Mouse (Mus musculus) stomach, embryonic 14.5 days (tissue): ENCODE measurements around the gene Ywhae. TPM values are rescaled to one million over a fixed set of nuclear protein-coding genes. Genes with fewer than 3 reads are reported as not detected.
A peak's percentile ranks its signal among the peaks of the same experiment; 100 is the strongest.
"Not testable (repeated sequence)": the region's sequence is repeated elsewhere in the genome, so short reads cannot be mapped to it uniquely, and the experiment has no call there.

ENCODE experiments used
- ATAC-seq: fragments of 200-750 bp; cut with Nextera tagmentation; 2 replicates; pipeline ENCODE4 v1.8.0; 2017; ENCODE audit warnings: low read depth, moderate TSS enrichment; ENCODE audit not compliant: insufficient number of reproducible peaks, insufficient read depth, low FRiP score
- H3K27ac ChIP-seq: fragments of 300-500 bp; sonication (generic); 2 replicates; pipeline ENCODE4 v1.5.1; 2014; ENCODE audit warnings: mild to moderate bottlenecking, low read length, moderate library complexity, mixed read lengths
- H3K27me3 ChIP-seq: fragments of 300-500 bp; sonication (generic); 2 replicates; pipeline ENCODE4 v1.6.1; 2014; ENCODE audit warnings: low read length, control low read depth, mixed read lengths; ENCODE audit not compliant: control insufficient read depth, insufficient read depth
- H3K36me3 ChIP-seq: fragments of 300-500 bp; sonication (generic); 2 replicates; pipeline ENCODE4 v1.6.1; 2014; ENCODE audit warnings: mild to moderate bottlenecking, control low read depth, low read length, moderate library complexity, mixed read lengths; ENCODE audit not compliant: control insufficient read depth, insufficient read depth
- H3K4me1 ChIP-seq: fragments of 300-500 bp; sonication (generic); 2 replicates; pipeline ENCODE4 v1.6.1; 2014; ENCODE audit warnings: low read length, control low read depth, mixed read lengths; ENCODE audit not compliant: control insufficient read depth, insufficient read depth
- H3K4me2 ChIP-seq: fragments of 300-500 bp; sonication (generic); replicated peaks from 2 replicates; pipeline ENCODE4 v1.6.1; 2014; ENCODE audit warnings: low read depth, low read length, control low read depth
- H3K4me3 ChIP-seq: fragments of 300-500 bp; sonication (generic); 2 replicates; pipeline ENCODE4 v1.5.1; 2014; ENCODE audit warnings: low read depth, low read length, control low read depth
- H3K9ac ChIP-seq: fragments of 300-500 bp; sonication (generic); replicated peaks from 2 replicates; pipeline ENCODE4 v1.6.1; 2014; ENCODE audit warnings: low read depth, mild to moderate bottlenecking, control low read depth, low read length, moderate library complexity, mixed read lengths
- H3K9me3 ChIP-seq: fragments of 300-500 bp; sonication (generic); 2 replicates; pipeline ENCODE4 v1.6.1; 2016; ENCODE audit warnings: low read depth, low read length, control low read depth; ENCODE audit not compliant: control insufficient read depth
- WGBS: fragments of 180-500 bp; shearing (Covaris S2); extraction: QIAGEN DNeasy Blood & Tissue Kit; methylation state at CpG from one replicate; pipeline ENCODE4 v1.1.7; 2014; 5-methylcytosine and 5-hydroxymethylcytosine counted together
- polyA plus RNA-seq: library from polyadenylated mRNA; unstranded; fragments of >200 nt; fragmentation: Nextera tagmentation; extraction: Ambion mirVana; gene quantifications from 2 replicates; pipeline ENCODE4 v1.2.1, GENCODE M21; 2014

Ywhae gene
- polyA plus RNA-seq, 1 experiment from 2014 or later, result 887 TPM

DNA sequence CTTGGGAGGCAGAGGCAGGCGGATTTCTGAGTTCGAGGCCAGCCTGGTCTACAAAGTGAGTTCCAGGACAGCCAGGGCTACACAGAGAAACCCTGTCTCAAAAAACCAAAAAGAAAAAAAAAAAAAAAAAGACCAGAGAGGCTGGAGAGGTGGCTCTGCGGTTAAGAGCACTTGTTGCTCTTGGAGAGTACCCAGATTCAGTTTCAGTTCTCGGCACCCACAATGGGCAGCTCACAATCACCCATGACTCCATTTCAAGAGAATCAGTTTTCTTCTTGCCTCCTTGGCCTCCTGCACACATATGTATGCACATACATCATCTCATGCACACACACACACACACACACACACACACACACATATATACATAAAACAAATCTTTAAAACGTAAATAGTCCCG, 5.0 kb upstream of the Ywhae start:
- not testable (repeated sequence) for H3K9ac ChIP-seq, H3K4me2 ChIP-seq, H3K4me1 ChIP-seq, H3K27ac ChIP-seq, H3K4me3 ChIP-seq, H3K36me3 ChIP-seq, H3K27me3 ChIP-seq, ATAC-seq, H3K9me3 ChIP-seq
- 94% methylated on average over 6 of the region's 6 CpGs for WGBS

DNA sequence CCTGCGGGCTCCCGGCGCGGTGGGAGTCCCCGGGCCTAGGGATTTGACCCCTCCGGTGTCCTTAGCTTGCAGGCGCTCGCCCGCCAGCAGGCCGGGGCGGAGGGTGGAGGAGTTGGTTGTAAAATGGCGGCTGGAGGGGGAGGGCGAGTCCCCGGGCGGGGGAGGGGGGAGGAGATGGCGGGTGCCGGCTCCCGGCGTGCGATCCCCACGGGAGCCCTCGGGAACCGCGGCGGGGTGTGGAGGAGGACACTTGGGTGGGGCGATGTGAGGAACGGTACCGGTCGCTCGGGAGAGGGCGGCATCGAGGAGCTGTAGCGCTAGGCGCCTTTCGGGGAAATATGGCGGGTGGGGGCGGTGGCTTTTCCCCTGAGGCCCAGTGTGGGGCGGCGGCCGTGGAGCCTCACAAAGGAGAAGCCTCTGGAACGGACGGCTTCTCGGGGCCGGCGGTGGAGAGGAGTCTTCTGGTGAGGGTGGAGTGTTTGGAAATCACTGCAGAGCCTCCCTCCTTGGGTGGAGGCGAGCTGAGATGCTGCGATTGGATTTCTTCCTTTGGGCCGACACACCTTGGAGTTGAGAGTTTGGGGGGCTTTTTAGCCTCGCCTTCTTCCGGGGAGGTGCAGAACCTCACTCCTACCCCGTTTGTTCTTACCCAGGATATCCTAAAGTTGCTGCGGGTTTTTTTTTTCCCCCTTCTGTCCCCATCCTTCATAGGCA, 715 bp downstream of the Ywhae start:
- Histone ChIP-seq H3K4me2 (peak overlapping the region; percentile 89), H3K4me3 (peak overlapping the region; percentile 97), H3K27me3 (no peaks in the 10 kb centered on the region), H3K9me3 (no peaks in the 10 kb centered on the region), H3K27ac (peak overlapping the region; percentile 94), H3K36me3 (peaks cover 4% of the 10 kb centered on the region; the same call in 1 of the 2 replicates), H3K9ac (peak overlapping the region; percentile 99), H3K4me1 (peaks cover 18% of the 10 kb centered on the region)
- peak; percentile 39; the same call in 1 of the 2 replicates for ATAC-seq
- WGBS, result 1% methylated on average over 51 of the region's 52 CpGs

DNA sequence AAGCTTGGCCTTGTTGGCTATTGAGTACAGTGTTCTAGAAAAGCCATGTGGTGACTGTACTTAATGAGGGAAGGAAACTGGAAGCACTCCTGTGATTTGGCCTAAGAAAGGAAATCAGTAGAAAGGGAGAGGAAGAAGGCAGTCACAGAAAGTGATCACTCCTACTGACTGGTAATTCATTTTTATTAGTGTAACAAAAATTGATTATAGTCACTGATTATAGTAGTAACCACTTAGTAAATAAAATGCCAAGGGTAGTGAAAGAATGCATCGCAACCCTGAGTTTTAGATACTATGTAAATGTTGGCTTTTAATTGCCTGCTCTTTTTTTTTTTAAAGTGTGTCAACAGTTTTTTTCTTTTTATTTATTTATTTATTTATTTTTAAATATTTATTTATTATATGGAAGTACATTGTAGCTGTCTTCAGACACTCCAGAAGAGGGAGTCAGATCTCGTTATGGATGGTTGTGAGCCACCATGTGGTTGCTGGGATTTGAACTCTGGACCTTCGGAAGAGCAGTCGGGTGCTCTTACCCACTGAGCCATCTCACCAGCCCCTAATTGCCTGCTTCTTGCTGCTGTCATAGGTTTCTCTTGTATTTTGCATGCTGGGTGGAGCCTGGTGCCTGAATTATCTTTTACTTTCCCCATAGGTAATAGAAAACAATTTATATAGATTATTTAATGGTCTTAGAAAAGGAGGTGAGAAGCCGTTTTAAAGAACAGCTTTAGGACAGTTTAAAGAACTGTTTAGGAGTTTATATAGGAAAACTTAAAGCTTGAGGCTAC, 3.0 kb downstream of the Ywhae start:
- WGBS, result 68% methylated on average over 5 of the region's 5 CpGs
- H3K4me2 ChIP-seq, result peak overlapping the region; percentile 89
- no peak for ATAC-seq
- no peaks in the 10 kb centered on the region for H3K27me3 ChIP-seq
- no peak overlapping the region for H3K9ac ChIP-seq
- H3K36me3 ChIP-seq, result peaks cover 7% of the 10 kb centered on the region; the same call in 1 of the 2 replicates
- H3K4me1 ChIP-seq, result peaks cover 21% of the 10 kb centered on the region
- H3K4me3 ChIP-seq, result peak overlapping the region; percentile 97; the same call in 1 of the 2 replicates
- H3K27ac ChIP-seq, result no peak overlapping the region
- no peaks in the 10 kb centered on the region for H3K9me3 ChIP-seq

- Histone ChIP-seq H3K27ac (no peak overlapping the region), H3K4me2 (no peak overlapping the region)
Measured at GRCm38 (mm10) chr11:75736978-75737377, 4.3 kb downstream of the Ywhae start.

GRCm38 (mm10) chr11:75737806-75738476, 5.3 kb downstream of the Ywhae start:
- Histone ChIP-seq H3K27ac (no peak overlapping the region), H3K4me2 (no peak overlapping the region), H3K9ac (no peak overlapping the region), H3K36me3 (peaks cover 7% of the 10 kb centered on the region; the same call in 1 of the 2 replicates), H3K9me3 (no peaks in the 10 kb centered on the region), H3K4me1 (peaks cover 18% of the 10 kb centered on the region), H3K4me3 (no peak overlapping the region), H3K27me3 (no peaks in the 10 kb centered on the region)
- no peak for ATAC-seq
- 57% methylated on average over 2 of the region's 2 CpGs for WGBS

More at GRCm38 (mm10) chr11:75736978-75737377, 4.3 kb downstream of the Ywhae start:
- peaks cover 21% of the 10 kb centered on the region for H3K4me1 ChIP-seq
- peaks cover 7% of the 10 kb centered on the region; the same call in 1 of the 2 replicates for H3K36me3 ChIP-seq
- H3K9ac ChIP-seq, result no peak overlapping the region
- H3K9me3 ChIP-seq, result no peaks in the 10 kb centered on the region
- H3K27me3 ChIP-seq, result no peaks in the 10 kb centered on the region
- 49% methylated on average over 3 of the region's 3 CpGs for WGBS
- H3K4me3 ChIP-seq, result no peak overlapping the region
- no peak for ATAC-seq

DNA sequence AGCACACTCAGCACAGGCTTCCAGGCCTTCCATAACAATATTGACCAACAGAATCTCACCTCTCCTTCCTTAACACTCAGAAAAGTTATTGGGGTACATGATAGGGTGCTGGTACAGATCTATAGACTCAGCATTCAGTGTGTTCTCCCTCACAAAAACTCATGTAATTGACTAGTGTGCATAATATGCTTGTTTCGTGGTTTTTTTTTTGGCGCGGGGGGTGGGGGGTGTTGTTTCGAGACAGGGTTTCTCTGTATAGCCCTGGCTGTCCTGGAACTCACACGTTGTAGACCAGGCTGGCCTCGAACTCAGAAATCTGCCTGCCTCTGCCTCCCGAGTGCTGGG, 5.8 kb downstream of the Ywhae start:
- no peak overlapping the region for H3K4me3 ChIP-seq
- H3K9ac ChIP-seq, result no peak overlapping the region
- 95% methylated on average over 7 of the region's 7 CpGs for WGBS
- no peak for ATAC-seq
- no peak overlapping the region for H3K27ac ChIP-seq
- H3K4me1 ChIP-seq, result peaks cover 18% of the 10 kb centered on the region
- H3K27me3 ChIP-seq, result no peaks in the 10 kb centered on the region
- no peaks in the 10 kb centered on the region for H3K9me3 ChIP-seq
- peaks cover 7% of the 10 kb centered on the region; the same call in 1 of the 2 replicates for H3K36me3 ChIP-seq
- H3K4me2 ChIP-seq, result no peak overlapping the region

DNA sequence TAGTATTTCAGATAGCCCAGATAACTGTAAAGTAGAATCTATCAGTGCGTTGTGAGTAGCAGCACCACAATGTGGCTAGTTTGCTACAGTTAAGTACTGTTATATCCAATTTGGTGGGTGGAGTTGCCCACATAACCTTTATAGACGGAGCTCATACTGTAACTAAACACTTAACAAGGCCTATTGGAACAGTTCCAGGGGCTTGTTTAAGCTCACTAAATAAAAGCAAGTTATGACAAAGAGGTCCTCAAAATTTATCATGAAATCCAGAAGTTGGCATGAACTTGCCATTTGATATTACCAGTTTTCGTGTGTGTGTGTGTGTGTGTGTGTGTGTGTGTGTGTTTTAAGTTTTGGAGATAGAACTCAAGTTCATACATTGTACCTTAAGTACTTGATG, 7.5 kb downstream of the Ywhae start:
- Histone ChIP-seq H3K4me3 (no peak overlapping the region), H3K36me3 (peaks cover 7% of the 10 kb centered on the region; the same call in 1 of the 2 replicates), H3K4me1 (peaks cover 18% of the 10 kb centered on the region), H3K9ac (no peak overlapping the region), H3K27ac (no peak overlapping the region), H3K4me2 (no peak overlapping the region), H3K27me3 (no peaks in the 10 kb centered on the region), H3K9me3 (no peaks in the 10 kb centered on the region)
- 61% methylated on average over 3 of the region's 3 CpGs for WGBS
- no peak for ATAC-seq

- ATAC-seq, result no peak; the same call in 1 of the 2 replicates
- H3K27ac ChIP-seq, result no peak overlapping the region
- H3K4me3 ChIP-seq, result no peak overlapping the region
- H3K4me2 ChIP-seq, result no peak overlapping the region
- peaks cover 9% of the 10 kb centered on the region; the same call in 1 of the 2 replicates for H3K4me1 ChIP-seq
- no peaks in the 10 kb centered on the region for H3K9me3 ChIP-seq
- 67% methylated on average over 3 of the region's 3 CpGs for WGBS
- no peak overlapping the region for H3K9ac ChIP-seq
- H3K27me3 ChIP-seq, result no peaks in the 10 kb centered on the region
- peaks cover 7% of the 10 kb centered on the region; the same call in 1 of the 2 replicates for H3K36me3 ChIP-seq
Measured at GRCm38 (mm10) chr11:75741615-75742014, 8.9 kb downstream of the Ywhae start.
